ENCODE assay signal across 8 mouse cellular contexts in the genomic region with DNA sequence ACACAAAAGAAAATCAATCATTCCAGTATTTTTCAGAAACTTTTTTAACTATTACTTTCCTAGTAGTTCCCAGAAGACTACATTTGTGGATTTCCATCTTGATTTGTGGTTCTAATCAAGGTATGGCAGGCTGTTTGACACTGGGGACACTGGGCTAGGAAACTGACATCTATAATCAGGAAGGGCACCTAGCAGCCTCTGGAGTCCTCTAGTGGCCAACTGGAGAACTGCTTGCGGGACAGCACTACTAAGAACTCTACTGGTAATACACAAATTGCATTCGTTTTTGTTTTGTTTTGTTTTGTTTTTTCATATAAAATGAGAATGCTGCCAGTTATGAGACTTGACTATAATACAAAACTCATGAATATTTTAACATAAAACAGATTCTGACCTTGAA.
DNase-seq lines count a peak whose midpoint lies in the region; ATAC-seq and TF ChIP-seq lines count a peak whose summit lies in the region.

No protein-coding gene starts in this region.

- H3K4me3 ChIP-seq in forebrain, embryonic 11.5 days (ENCODE audit: low read depth, low read length) = no peak overlapping the region
- no peak overlapping the region for H3K4me3 ChIP-seq in forebrain, embryonic 12.5 days (replicated peaks)
- H3K4me3 ChIP-seq in CH12.LX (replicated peaks in 1 of 3; ENCODE audit: low read depth in 2 of 3, low read length in 2 of 3, poor library complexity in 1 of 3) = no peak overlapping the region
- H3K4me3 ChIP-seq in forebrain, postnatal 0 days (ENCODE audit: low read depth, low read length) = no peak overlapping the region

- no peaks in the 10 kb centered on the region for H3K36me3 ChIP-seq in forebrain, embryonic 11.5 days (ENCODE audit: control insufficient read depth, insufficient read depth, low read length)
- H3K36me3 ChIP-seq in forebrain, embryonic 12.5 days (replicated peaks) = no peaks in the 10 kb centered on the region
- no peaks in the 10 kb centered on the region for H3K36me3 ChIP-seq in CH12.LX (replicated peaks in 1 of 2; ENCODE audit: control insufficient read depth in 1 of 2, insufficient read depth in 1 of 2, low read length in 1 of 2)
- no peaks in the 10 kb centered on the region for H3K36me3 ChIP-seq in forebrain, postnatal 0 days (ENCODE audit: insufficient read depth)

- H3K27me3 ChIP-seq in forebrain, embryonic 11.5 days (ENCODE audit: control insufficient read depth, insufficient read depth, low read length) = no peaks in the 10 kb centered on the region
- H3K27me3 ChIP-seq in forebrain, embryonic 12.5 days = no peaks in the 10 kb centered on the region
- H3K27me3 ChIP-seq in CH12.LX (replicated peaks) = no peaks in the 10 kb centered on the region
- H3K27me3 ChIP-seq in forebrain, postnatal 0 days (ENCODE audit: insufficient read depth, low read length) = no peaks in the 10 kb centered on the region

- no peaks in the 10 kb centered on the region for H3K9me3 ChIP-seq in forebrain, embryonic 11.5 days (ENCODE audit: control insufficient read depth, low read length)
- no peaks in the 10 kb centered on the region for H3K9me3 ChIP-seq in forebrain, embryonic 12.5 days
- no peaks in the 10 kb centered on the region for H3K9me3 ChIP-seq in CH12.LX (replicated peaks; ENCODE audit: low read length)
- no peaks in the 10 kb centered on the region for H3K9me3 ChIP-seq in forebrain, postnatal 0 days (ENCODE audit: low read length)

- no peak overlapping the region for H3K27ac ChIP-seq in forebrain, embryonic 11.5 days (ENCODE audit: low read depth, low read length)
- H3K27ac ChIP-seq in forebrain, embryonic 12.5 days = no peak overlapping the region
- no peak overlapping the region for H3K27ac ChIP-seq in CH12.LX (ENCODE audit: insufficient read depth, low read depth)
- no peak overlapping the region for H3K27ac ChIP-seq in forebrain, postnatal 0 days (ENCODE audit: low read depth, low read length)

- no peak for TF ChIP-seq EP300 in CH12.LX (IDR thresholded peaks at IDR 0.05; ENCODE audit: low read length)

- H3K79me2 ChIP-seq in CH12.LX (replicated peaks; ENCODE audit: control insufficient read depth, extremely low read depth, insufficient read depth, poor library complexity, severe bottlenecking) = no peaks in the 10 kb centered on the region

- ATAC-seq in forebrain, embryonic 11.5 days (replicated peaks; ENCODE audit: low FRiP score) = no peak
- no peak for ATAC-seq in forebrain, embryonic 12.5 days (ENCODE audit: low FRiP score)
- peak; percentile 51; the same call in 1 of the 2 replicates for ATAC-seq in forebrain, postnatal 0 days

- H3K4me1 ChIP-seq in forebrain, embryonic 11.5 days (replicated peaks; ENCODE audit: control insufficient read depth, insufficient read depth, low read length) = no peaks in the 10 kb centered on the region
- H3K4me1 ChIP-seq in forebrain, embryonic 12.5 days = no peaks in the 10 kb centered on the region
- peaks cover 7 to 21% of the 10 kb centered on the region in 2 experiments for H3K4me1 ChIP-seq in CH12.LX (ENCODE audit: control insufficient read depth in 1 of 2, insufficient read depth in 2 of 2)
- no peaks in the 10 kb centered on the region for H3K4me1 ChIP-seq in forebrain, postnatal 0 days (ENCODE audit: insufficient read depth)

- H3K4me2 ChIP-seq in forebrain, embryonic 11.5 days (ENCODE audit: low read depth, low read length, severe bottlenecking) = no peak overlapping the region
- H3K4me2 ChIP-seq in forebrain, embryonic 12.5 days = no peak overlapping the region
- H3K4me2 ChIP-seq in CH12.LX (ENCODE audit: insufficient read depth, low read depth, poor library complexity, severe bottlenecking) = no peak overlapping the region
- no peak overlapping the region for H3K4me2 ChIP-seq in forebrain, postnatal 0 days (ENCODE audit: low read depth)

- peak; percentile 94 to 99 for TF ChIP-seq CTCF in CH12.LX (conservative IDR thresholded peaks at IDR 0.05 in 1 of 2, IDR thresholded peaks at IDR 0.05 in 1 of 2; ENCODE audit: low read depth in 2 of 2, low read length in 2 of 2)
- TF ChIP-seq CTCF in forebrain, postnatal 0 days (IDR thresholded peaks at IDR 0.05; ENCODE audit: low read depth) = peak; percentile 92

- DNase-seq in forebrain, embryonic 11.5 days (ENCODE audit: low spot score) = peak; percentile 76
- peak; percentile 69 for DNase-seq in CH12.LX (ENCODE audit: extremely low read depth)
- DNase-seq in c-Kit-positive CD71-negative TER-119-negative erythroid progenitor cells, embryonic 14.5 days (ENCODE audit: low read depth) = peak; percentile 42
- DNase-seq in forebrain, postnatal 0 days = peak; percentile 75
- DNase-seq in kidney, postnatal 4 days = peak; percentile 79
- peak; percentile 48 for DNase-seq in lung, postnatal 25 days (ENCODE audit: low spot score)
- DNase-seq in spleen, postnatal 14 days (ENCODE audit: low spot score in 2 of 2) = peak; percentile 16 to 40

- WGBS in forebrain, embryonic 11.5 days = 27% methylated on average over 2 of the region's 2 CpGs
- WGBS in forebrain, embryonic 12.5 days = 21% methylated on average over 2 of the region's 2 CpGs
- WGBS in forebrain, postnatal 0 days = 21% methylated on average over 2 of the region's 2 CpGs

- in situ Hi-C loops in CH12.LX (cut with MboI; ENCODE audit: low pct_ligation_motif_present, low pct_unique_long_range_greater_than_20kb, low sequenced_read_pairs) = loop anchor here (25.0 kb wide), 2 partner anchors 381 to 831 kb away; partner anchors contain the start of gene Shh

- peak; percentile 96 for TF ChIP-seq RAD21 in CH12.LX (IDR thresholded peaks at IDR 0.05; ENCODE audit: low read depth, low read length)

- dilution Hi-C loops in CH12.LX (cut with MboI; ENCODE audit: extremely low pct_ligation_motif_present, extremely low pct_unique_long_range_greater_than_20kb, low sequenced_read_pairs) = no loop called here

- no peak overlapping the region for H3K9ac ChIP-seq in forebrain, embryonic 11.5 days (ENCODE audit: low read length)
- H3K9ac ChIP-seq in forebrain, embryonic 12.5 days = no peak overlapping the region
- no peak overlapping the region for H3K9ac ChIP-seq in CH12.LX (ENCODE audit: insufficient read depth, low read depth)
- no peak overlapping the region for H3K9ac ChIP-seq in forebrain, postnatal 0 days

- no peak for TF ChIP-seq POLR2A in CH12.LX (IDR thresholded peaks at IDR 0.05; ENCODE audit: low read depth, low read length)

TF ChIP-seq in CH12.LX, 34 proteins besides CTCF, POLR2A, EP300 and RAD21:
- TF ChIP-seq ELF1 (IDR thresholded peaks at IDR 0.05; ENCODE audit: low read depth, low read length) (no peak), ZC3H11A (IDR thresholded peaks at IDR 0.05; ENCODE audit: low read depth, low read length) (peak; percentile 26), SMC3 (IDR thresholded peaks at IDR 0.05; ENCODE audit: low read depth, low read length) (peak; percentile 79)

Comparison
In these comparisons a context has a peak if more than half of its experiments do, and no peak if none do; other contexts are left out.
1. DNase-seq: peak in every context shown above with its lines; median percentile 79 in kidney, postnatal 4 days; 76 in forebrain, embryonic 11.5 days; 75 in forebrain, postnatal 0 days; 69 in CH12.LX; 48 in lung, postnatal 25 days; 42 in c-Kit-positive CD71-negative TER-119-negative erythroid progenitor cells, embryonic 14.5 days; 28 in spleen, postnatal 14 days.